Comparison of ENCODE assay signal across 9 mouse cellular contexts in genomic region chr15:85677855-85678254, GRCm38 (mm10). TPM values are rescaled to one million over a fixed set of nuclear protein-coding genes. Genes with fewer than 3 reads are reported as not detected.
A peak's percentile ranks its signal among the peaks of the same experiment; 100 is the strongest.
DNase-seq lines count a peak whose midpoint lies in the region; ATAC-seq and TF ChIP-seq lines count a peak whose summit lies in the region.
"Had no signal": no experiment of that assay in that cellular context is flagged by ENCODE, and none has a peak within 500 bp of the region (broad histone marks: within the 10 kb centered on the region; RNA-seq: fewer than 3 reads in every experiment).

No protein-coding gene starts in this region.

- peak overlapping the region; percentile 57 for H3K9ac ChIP-seq in forebrain, embryonic 14.5 days (ENCODE audit: low read length)
- no peak overlapping the region for H3K9ac ChIP-seq in forebrain, embryonic 12.5 days
- H3K9ac ChIP-seq in midbrain, embryonic 14.5 days (replicated peaks; ENCODE audit: low read length), result no peak overlapping the region

- WGBS in forebrain, embryonic 14.5 days, result 39% methylated on average over 10 of the region's 10 CpGs
- WGBS in forebrain, embryonic 12.5 days, result 84% methylated on average over 10 of the region's 10 CpGs
- WGBS in midbrain, embryonic 14.5 days, result 70% methylated on average over 10 of the region's 10 CpGs
- 87% methylated on average over 10 of the region's 10 CpGs for WGBS in midbrain, embryonic 10.5 days
- 12% methylated on average over 10 of the region's 10 CpGs for WGBS in olfactory bulb, adult 2 months

- H3K4me1 ChIP-seq in forebrain, embryonic 14.5 days (ENCODE audit: control insufficient read depth, insufficient read depth, low read length), result peaks cover 73% of the 10 kb centered on the region
- peaks cover 30% of the 10 kb centered on the region for H3K4me1 ChIP-seq in forebrain, embryonic 12.5 days
- H3K4me1 ChIP-seq in midbrain, embryonic 14.5 days (ENCODE audit: control insufficient read depth, insufficient read depth, low read length), result peaks cover 27% of the 10 kb centered on the region
- H3K4me1 ChIP-seq in midbrain, embryonic 10.5 days, result no peaks in the 10 kb centered on the region
- H3K4me1 ChIP-seq in olfactory bulb, adult 2 months (ENCODE audit: control insufficient read depth, insufficient read depth, low read length), result peaks cover 23% of the 10 kb centered on the region

- peak overlapping the region; percentile 93 for H3K27ac ChIP-seq in forebrain, embryonic 14.5 days (ENCODE audit: low read depth, low read length)
- no peak overlapping the region for H3K27ac ChIP-seq in forebrain, embryonic 12.5 days
- H3K27ac ChIP-seq in midbrain, embryonic 14.5 days (replicated peaks; ENCODE audit: low read depth, low read length), result peak overlapping the region; percentile 78
- no peak overlapping the region for H3K27ac ChIP-seq in midbrain, embryonic 10.5 days (replicated peaks)
- peak overlapping the region; percentile 97 for H3K27ac ChIP-seq in olfactory bulb, adult 2 months (ENCODE audit: insufficient read depth, low read depth, low read length)

- ATAC-seq in forebrain, embryonic 14.5 days, result peak; percentile 63
- ATAC-seq in forebrain, embryonic 12.5 days (ENCODE audit: low FRiP score), result no peak
- peak; percentile 48; the same call in 1 of the 2 replicates for ATAC-seq in midbrain, embryonic 14.5 days (ENCODE audit: low FRiP score, low TSS enrichment)
- ATAC-seq in granulocyte monocyte progenitor cell, adult 5-6 weeks (replicated peaks; ENCODE audit: poor library complexity, severe bottlenecking), result no peak

- peaks cover 27% of the 10 kb centered on the region for H3K36me3 ChIP-seq in forebrain, embryonic 14.5 days (ENCODE audit: control insufficient read depth, insufficient read depth, low read length)
- 0 out of 2 replicates have a peak, but pooled peaks cover 3% of the 10 kb centered on the region for H3K36me3 ChIP-seq in forebrain, embryonic 12.5 days (replicated peaks)
- H3K36me3 ChIP-seq in midbrain, embryonic 14.5 days (ENCODE audit: control insufficient read depth, insufficient read depth, low read length), result peaks cover under 1% of the 10 kb centered on the region
- no peaks in the 10 kb centered on the region for H3K36me3 ChIP-seq in midbrain, embryonic 10.5 days

- TF ChIP-seq POLR2A in olfactory bulb, adult 2 months (IDR thresholded peaks at IDR 0.05; ENCODE audit: insufficient read depth, low read depth, low read length), result no peak

- peak overlapping the region; percentile 85 for H3K4me2 ChIP-seq in forebrain, embryonic 14.5 days (ENCODE audit: low read length)
- no peak overlapping the region for H3K4me2 ChIP-seq in forebrain, embryonic 12.5 days
- H3K4me2 ChIP-seq in midbrain, embryonic 14.5 days (ENCODE audit: low read length), result peak overlapping the region; percentile 80

- no peak for TF ChIP-seq CTCF in olfactory bulb, adult 2 months (IDR thresholded peaks at IDR 0.05; ENCODE audit: insufficient read depth, low read depth, low read length)

- peak; percentile 85 for DNase-seq in forebrain, embryonic 14.5 days (ENCODE audit: low spot score)
- DNase-seq in midbrain, embryonic 14.5 days, result peak; percentile 69
- no peak for DNase-seq in midbrain, embryonic 10.5 days (ENCODE audit: low spot score)
- DNase-seq in kidney, adult 9 months, result peak; percentile 86
- DNase-seq in urinary bladder, postnatal 25 days (ENCODE audit: low spot score), result no peak

- H3K4me3 ChIP-seq in forebrain, embryonic 14.5 days (ENCODE audit: low read depth, low read length), result peak overlapping the region; percentile 28
- H3K4me3 ChIP-seq in forebrain, embryonic 12.5 days (replicated peaks), result no peak overlapping the region
- no peak overlapping the region for H3K4me3 ChIP-seq in midbrain, embryonic 14.5 days (replicated peaks; ENCODE audit: low read depth, low read length)
- H3K4me3 ChIP-seq in midbrain, embryonic 10.5 days, result no peak overlapping the region
- H3K4me3 ChIP-seq in olfactory bulb, adult 2 months (ENCODE audit: insufficient read depth, low read depth, low read length), result peak overlapping the region; percentile 59

- no peaks in the 10 kb centered on the region for H3K9me3 ChIP-seq in forebrain, embryonic 14.5 days (replicated peaks; ENCODE audit: control insufficient read depth, low read length)
- H3K9me3 ChIP-seq in forebrain, embryonic 12.5 days, result no peaks in the 10 kb centered on the region
- no peaks in the 10 kb centered on the region for H3K9me3 ChIP-seq in midbrain, embryonic 14.5 days (ENCODE audit: control insufficient read depth, low read length)
- H3K9me3 ChIP-seq in midbrain, embryonic 10.5 days (replicated peaks), result no peaks in the 10 kb centered on the region

- H3K27me3 ChIP-seq in forebrain, embryonic 14.5 days (replicated peaks; ENCODE audit: control insufficient read depth, insufficient read depth, low read length), result no peaks in the 10 kb centered on the region
- H3K27me3 ChIP-seq in forebrain, embryonic 12.5 days, result peaks cover 64% of the 10 kb centered on the region
- peaks cover 15% of the 10 kb centered on the region; the same call in 1 of the 2 replicates for H3K27me3 ChIP-seq in midbrain, embryonic 14.5 days (ENCODE audit: control insufficient read depth, insufficient read depth, low read length)
- H3K27me3 ChIP-seq in midbrain, embryonic 10.5 days (ENCODE audit: low read depth, poor library complexity, severe bottlenecking), result peaks cover 97% of the 10 kb centered on the region

RNA-seq across cellular contexts. Expression of gene Ppara, which starts 56.9 kb away (rescaled TPM):
- 0.67 and 0.73 TPM in 2 replicates for polyA plus RNA-seq in forebrain, embryonic 14.5 days (2014; fragmentation: Nextera tagmentation; extraction: Ambion mirVana)
- polyA plus RNA-seq in forebrain, embryonic 12.5 days (2016; fragmentation: Nextera tagmentation; extraction: Ambion mirVana), result 0.53 and 0.74 TPM in 2 replicates
- polyA plus RNA-seq in midbrain, embryonic 14.5 days (2014; fragmentation: Nextera tagmentation; extraction: Ambion mirVana), result 0.89 and 1.2 TPM in 2 replicates
- polyA plus RNA-seq in midbrain, embryonic 10.5 days (2016; fragmentation: Nextera tagmentation; extraction: Ambion mirVana), result 0.51 and 0.78 TPM in 2 replicates
- not detected in 2 replicates for polyA plus RNA-seq in olfactory bulb, adult 2 months (2012; ENCODE audit: insufficient read depth, insufficient read length, low replicate concordance, missing spikeins)
- not detected in 2 replicates for total RNA-seq in granulocyte monocyte progenitor cell, adult 5-6 weeks (2014; fragmentation: Nextera tagmentation)
- not detected in 2 replicates for total RNA-seq in granulocyte monocyte progenitor cell, adult 5-6 weeks (2017)
- total RNA-seq: common myeloid progenitor, adult 5-6 weeks had no signal

Comparison
In these comparisons a context has a peak if more than half of its experiments do, and no peak if none do; other contexts are left out.
1. ATAC-seq: peak in forebrain, embryonic 14.5 days (single experiment) and midbrain, embryonic 14.5 days (single experiment); none in forebrain, embryonic 12.5 days (single experiment) and granulocyte monocyte progenitor cell, adult 5-6 weeks (single experiment).
2. DNase-seq: peak in forebrain, embryonic 14.5 days (single experiment), midbrain, embryonic 14.5 days (single experiment) and kidney, adult 9 months (single experiment); none in midbrain, embryonic 10.5 days (single experiment) and urinary bladder, postnatal 25 days (single experiment).
3. H3K27ac ChIP-seq: peak in forebrain, embryonic 14.5 days (single experiment), midbrain, embryonic 14.5 days (single experiment) and olfactory bulb, adult 2 months (single experiment); none in forebrain, embryonic 12.5 days (single experiment) and midbrain, embryonic 10.5 days (single experiment).
4. H3K4me3 ChIP-seq: peak in forebrain, embryonic 14.5 days (single experiment) and olfactory bulb, adult 2 months (single experiment); none in forebrain, embryonic 12.5 days (single experiment), midbrain, embryonic 14.5 days (single experiment) and midbrain, embryonic 10.5 days (single experiment).